Mouse (Mus musculus): ENCODE data around the gene Zfp1.

GRCm38 (mm10) chr8:111613181-111613580 is 30.0 kb upstream of the Zfp1 start:
- TF ChIP-seq POLR2A (IDR thresholded peaks at IDR 0.05; ENCODE audit: extremely low read depth, insufficient read depth, low read length) (no peak), CTCF (IDR thresholded peaks at IDR 0.05; ENCODE audit: low read depth, low read length) (no peak)

Data from liver, adult 2 months (tissue).